Mouse (Mus musculus) hindbrain, postnatal 0 days (tissue): ENCODE data around the gene Clec10a. TPM values are rescaled to one million over a fixed set of nuclear protein-coding genes. Genes with fewer than 3 reads are reported as not detected.

Source experiments
- ATAC-seq: fragments of 200-750 bp; cut with Nextera tagmentation; 2 replicates; pipeline ENCODE4 v1.8.0; 2017; ENCODE audit warnings: mild to moderate bottlenecking, moderate TSS enrichment, moderate library complexity
- DNase-seq: peaks from one replicate; pipeline ENCODE4 v3.0.0-alpha.2; 2015; ENCODE audit warnings: low spot score
- H3K27ac ChIP-seq: fragments of 300-500 bp; sonication (generic); 2 replicates; pipeline ENCODE4 v1.5.1; 2014; ENCODE audit warnings: mild to moderate bottlenecking
- H3K27me3 ChIP-seq: fragments of 300-500 bp; sonication (generic); 2 replicates; pipeline ENCODE4 v1.6.1; 2014; ENCODE audit warnings: low read length, mixed read lengths; ENCODE audit not compliant: insufficient read depth
- H3K36me3 ChIP-seq: fragments of 300-500 bp; sonication (generic); 2 replicates; pipeline ENCODE4 v1.6.1; 2014; ENCODE audit warnings: low read length, mixed read lengths; ENCODE audit not compliant: insufficient read depth
- H3K4me1 ChIP-seq: fragments of 300-500 bp; sonication (generic); 2 replicates; pipeline ENCODE4 v1.6.1; 2014; ENCODE audit warnings: antibody characterized with exemption, low read length, mixed read lengths; ENCODE audit not compliant: insufficient read depth
- H3K4me2 ChIP-seq: fragments of 300-500 bp; sonication (generic); 2 replicates; pipeline ENCODE4 v1.6.1; 2014; ENCODE audit warnings: low read depth, mild to moderate bottlenecking, low read length, moderate library complexity, mixed read lengths
- H3K4me3 ChIP-seq: fragments of 300-500 bp; sonication (generic); 2 replicates; pipeline ENCODE4 v1.5.1; 2014; ENCODE audit warnings: low read length
- H3K9ac ChIP-seq: fragments of 300-500 bp; sonication (generic); replicated peaks from 2 replicates; pipeline ENCODE4 v1.6.1; 2014; ENCODE audit warnings: mild to moderate bottlenecking, low read length, moderate library complexity, mixed read lengths
- H3K9me3 ChIP-seq: fragments of 300-500 bp; sonication (generic); 2 replicates; pipeline ENCODE4 v1.6.1; 2016; ENCODE audit warnings: low read length, mixed read lengths
- CTCF ChIP-seq: IDR thresholded peaks from 2 replicates; pipeline ENCODE4 v1.5.1; 2016; ENCODE audit warnings: antibody characterized with exemption, control low read depth, low read depth
- WGBS: fragments of 180-500 bp; shearing (Covaris S2); extraction: QIAGEN DNeasy Blood & Tissue Kit; methylation state at CpG from one replicate; pipeline ENCODE4 v1.1.7; 2014; 5-methylcytosine and 5-hydroxymethylcytosine counted together
- polyA plus RNA-seq: library from polyadenylated mRNA; unstranded; fragments of >200 nt; fragmentation: Nextera tagmentation; extraction: Ambion mirVana; gene quantifications from 2 replicates; pipeline ENCODE4 v1.2.1, GENCODE M21; 2015
- total RNA-seq: library from RNA; depleted of rRNA; stranded (reverse); fragments of >200 nt; gene quantifications from 2 replicates; pipeline ENCODE4 v1.2.3, GENCODE M21; 2014

Clec10a gene
- total and polyA plus RNA-seq, 2 experiments from 2014 or later, result 1.3 to 1.7 TPM

DNA sequence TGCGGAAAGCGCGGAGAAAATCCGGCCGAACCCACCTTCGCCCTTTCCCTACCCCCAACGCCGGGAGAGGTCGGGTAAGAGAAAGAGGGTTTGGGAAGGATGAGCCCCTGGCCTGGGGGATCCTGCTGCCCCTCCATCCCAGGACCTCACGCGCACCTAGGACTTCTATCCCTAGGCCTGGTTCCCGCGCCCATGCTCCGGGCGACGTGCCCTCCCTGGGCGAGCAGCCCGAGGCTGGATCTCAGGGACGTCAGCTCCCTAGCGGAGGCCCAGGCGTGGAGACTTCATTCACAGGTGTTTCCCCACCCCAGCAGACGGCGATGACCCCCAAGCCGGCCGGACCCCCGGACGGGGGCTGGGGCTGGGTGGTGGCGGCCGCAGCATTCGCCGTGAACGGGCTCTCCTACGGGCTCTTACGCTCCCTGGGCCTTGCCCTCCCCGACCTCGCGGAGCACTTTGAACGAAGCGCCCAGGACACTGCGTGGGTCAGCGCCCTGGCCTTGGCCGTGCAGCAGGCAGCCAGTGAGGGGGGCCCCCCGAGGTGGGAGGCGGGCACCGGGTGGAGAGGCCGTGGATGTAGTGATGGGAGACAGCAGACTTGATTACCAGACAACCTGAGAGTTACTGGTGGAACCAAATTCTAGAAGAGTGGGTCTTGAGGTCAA, 58.3 kb downstream of the Clec10a start:
- peak; percentile 36 for ATAC-seq

DNA sequence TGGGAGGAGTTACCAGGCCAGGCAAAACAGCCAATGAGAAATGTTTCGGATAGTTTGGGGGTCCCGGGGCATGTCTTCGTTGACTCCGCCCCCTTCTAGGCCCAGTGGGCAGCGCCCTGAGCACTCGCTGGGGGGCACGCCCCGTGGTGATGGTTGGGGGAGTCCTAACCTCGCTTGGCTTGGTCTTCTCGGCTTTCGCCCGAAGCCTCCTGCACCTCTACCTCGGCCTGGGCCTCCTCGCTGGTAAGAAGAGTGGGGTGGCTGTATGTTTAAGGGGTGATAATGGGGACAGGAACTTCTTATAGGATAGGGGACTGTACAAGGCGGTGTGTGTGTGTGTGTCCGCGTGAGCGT, 58.8 kb downstream of the Clec10a start:
- H3K9ac ChIP-seq, result peak overlapping the region; percentile 54
- no peaks in the 10 kb centered on the region for H3K27me3 ChIP-seq
- H3K36me3 ChIP-seq, result peaks cover 3% of the 10 kb centered on the region; the same call in 1 of the 2 replicates
- H3K4me1 ChIP-seq, result peaks cover 19% of the 10 kb centered on the region; the same call in 1 of the 2 replicates
- H3K4me3 ChIP-seq, result peak overlapping the region; percentile 44
- WGBS, result 9% methylated on average over 18 of the region's 18 CpGs
- ATAC-seq (0 out of 2 replicates have a peak, but pooled peaks have one; percentile 11), DNase-seq (no peak)
- no peaks in the 10 kb centered on the region for H3K9me3 ChIP-seq
- H3K27ac ChIP-seq, result no peak overlapping the region
- no peak for TF ChIP-seq CTCF
- H3K4me2 ChIP-seq, result peak overlapping the region; percentile 77

More for the DNA sequence above, 58.3 kb downstream of the Clec10a start:
- Histone ChIP-seq H3K9me3 (no peaks in the 10 kb centered on the region), H3K27me3 (no peaks in the 10 kb centered on the region), H3K4me2 (peak overlapping the region; percentile 77), H3K36me3 (peaks cover 3% of the 10 kb centered on the region; the same call in 1 of the 2 replicates), H3K4me3 (peak overlapping the region; percentile 44), H3K27ac (no peak overlapping the region), H3K4me1 (peaks cover 17% of the 10 kb centered on the region; the same call in 1 of the 2 replicates), H3K9ac (peak overlapping the region; percentile 54)
- WGBS, result 1% methylated on average over 46 of the region's 46 CpGs
- TF ChIP-seq CTCF, result no peak
- DNase-seq, result peak; percentile 26

DNA sequence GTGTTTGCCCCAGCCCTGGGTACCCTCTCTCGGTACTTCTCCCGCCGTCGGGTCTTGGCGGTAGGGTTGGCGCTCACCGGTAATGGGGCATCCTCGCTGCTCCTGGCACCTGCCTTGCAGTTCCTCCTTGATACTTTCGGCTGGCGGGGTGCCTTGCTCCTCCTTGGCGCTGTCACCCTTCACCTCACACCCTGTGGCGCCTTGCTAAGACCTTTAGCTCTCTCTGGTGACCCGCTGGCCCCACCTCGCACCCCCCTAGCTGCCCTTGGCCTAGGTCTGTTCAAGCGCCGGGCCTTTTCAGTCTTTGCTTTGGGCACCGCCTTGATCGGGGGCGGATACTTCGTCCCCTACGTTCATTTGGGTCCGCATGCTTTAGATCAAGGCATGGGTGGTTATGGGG, 59.3 kb downstream of the Clec10a start:
- Histone ChIP-seq H3K9ac (no peak overlapping the region), H3K4me3 (no peak overlapping the region), H3K27me3 (no peaks in the 10 kb centered on the region), H3K4me1 (peaks cover 22% of the 10 kb centered on the region; the same call in 1 of the 2 replicates), H3K36me3 (peaks cover 3% of the 10 kb centered on the region; the same call in 1 of the 2 replicates), H3K27ac (no peak overlapping the region), H3K9me3 (no peaks in the 10 kb centered on the region), H3K4me2 (peak overlapping the region; percentile 77)
- ATAC-seq (no peak), DNase-seq (no peak)
- TF ChIP-seq CTCF, result no peak
- WGBS, result 15% methylated on average over 22 of the region's 22 CpGs

DNA sequence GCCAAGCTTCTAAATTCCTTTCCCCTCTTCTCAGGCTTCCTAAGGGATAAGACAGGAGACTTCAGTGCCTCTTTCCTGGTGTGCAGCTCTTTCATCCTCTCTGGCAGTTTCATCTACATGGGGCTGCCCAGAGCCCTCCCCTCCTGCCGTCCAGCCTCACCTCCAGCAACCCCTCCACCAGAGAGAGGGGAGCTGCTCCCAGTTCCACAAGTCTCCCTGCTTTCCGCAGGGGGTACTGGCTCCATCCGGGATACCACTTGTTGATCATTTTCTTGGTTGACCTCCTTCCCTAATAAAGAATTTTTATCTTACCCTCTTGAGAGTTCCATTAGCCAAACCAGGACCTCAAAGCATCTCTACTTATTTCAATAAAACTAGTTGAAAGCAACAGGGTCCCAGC, 60.1 kb downstream of the Clec10a start:
- H3K27me3 ChIP-seq, result no peaks in the 10 kb centered on the region
- 49% methylated on average over 3 of the region's 3 CpGs for WGBS
- no peak overlapping the region for H3K27ac ChIP-seq
- no peak overlapping the region for H3K4me3 ChIP-seq
- DNase-seq, result no peak
- no peak overlapping the region for H3K9ac ChIP-seq
- no peak for TF ChIP-seq CTCF
- no peaks in the 10 kb centered on the region for H3K9me3 ChIP-seq
- peaks cover 22% of the 10 kb centered on the region; the same call in 1 of the 2 replicates for H3K4me1 ChIP-seq
- H3K4me2 ChIP-seq, result no peak overlapping the region
- ATAC-seq, result no peak
- peaks cover 3% of the 10 kb centered on the region; the same call in 1 of the 2 replicates for H3K36me3 ChIP-seq

DNA sequence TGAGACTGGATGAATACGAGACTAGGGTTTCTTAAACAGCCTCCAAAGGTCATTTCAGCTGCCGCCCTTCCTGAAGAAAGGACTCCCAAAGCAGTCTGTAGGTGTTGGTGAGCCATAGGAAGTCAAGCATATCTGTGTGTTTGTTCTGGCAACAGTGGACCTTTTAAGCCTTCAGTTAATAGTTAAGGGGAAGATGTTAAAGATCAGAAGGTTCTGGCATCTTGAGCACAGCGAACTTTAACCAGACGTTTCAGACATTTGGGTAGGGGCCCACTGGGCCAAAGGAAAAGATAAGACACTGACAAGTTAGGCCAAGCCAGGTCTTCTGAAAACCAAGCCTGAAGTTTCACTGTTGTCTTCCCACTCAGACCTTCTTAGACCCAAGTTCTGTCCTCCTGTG, 62.0 kb downstream of the Clec10a start:
- H3K36me3 ChIP-seq, result peaks cover 3% of the 10 kb centered on the region; the same call in 1 of the 2 replicates
- H3K27ac ChIP-seq, result no peak overlapping the region
- no peak for ATAC-seq
- no peak for DNase-seq
- no peak overlapping the region for H3K9ac ChIP-seq
- peaks cover 30% of the 10 kb centered on the region for H3K4me1 ChIP-seq
- no peak for TF ChIP-seq CTCF
- H3K4me3 ChIP-seq, result no peak overlapping the region
- H3K27me3 ChIP-seq, result no peaks in the 10 kb centered on the region
- H3K4me2 ChIP-seq, result no peak overlapping the region
- H3K9me3 ChIP-seq, result no peaks in the 10 kb centered on the region
- WGBS, result 92% methylated on average over 4 of the region's 4 CpGs

DNA sequence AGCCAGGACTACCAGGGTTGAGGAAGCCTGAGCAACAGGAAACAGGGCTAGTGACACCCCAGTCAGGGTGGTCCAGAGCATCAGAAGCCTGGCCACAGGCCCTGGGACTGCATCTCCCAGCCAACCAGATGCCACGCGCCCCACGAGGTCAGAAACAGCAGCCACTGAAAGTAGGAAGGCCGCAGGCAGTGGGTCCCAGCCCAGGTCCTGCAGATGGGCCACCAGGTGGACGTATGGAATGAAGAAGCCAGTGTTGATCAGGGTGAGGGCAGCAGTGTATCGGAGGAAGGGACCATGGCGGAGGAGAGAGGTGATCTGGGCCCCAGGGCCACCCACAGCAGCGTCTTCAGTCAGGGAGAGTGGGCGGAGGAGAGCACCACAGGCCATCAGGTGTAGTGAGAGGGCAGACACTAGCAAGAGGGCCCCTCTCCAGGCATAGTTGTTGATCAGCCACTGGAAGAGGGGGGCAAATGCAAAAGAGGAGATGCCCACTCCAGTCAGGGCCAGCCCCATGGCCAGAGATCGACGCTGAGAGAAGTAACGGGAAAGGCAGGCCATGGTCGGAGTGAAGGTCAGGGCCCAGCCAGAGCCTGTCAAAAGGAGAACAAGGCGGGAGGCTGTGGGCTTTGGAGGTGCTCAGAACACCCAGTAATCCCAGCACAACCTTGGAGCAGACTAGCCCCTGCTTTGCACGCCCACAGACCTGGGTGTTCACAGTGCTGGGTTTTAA, 62.9 kb downstream of the Clec10a start:
- peak overlapping the region; percentile 67 for H3K4me2 ChIP-seq
- ATAC-seq (no peak), DNase-seq (no peak)
- H3K27ac ChIP-seq, result no peak overlapping the region
- H3K4me3 ChIP-seq, result peak overlapping the region; percentile 54
- H3K36me3 ChIP-seq, result peaks cover 3% of the 10 kb centered on the region; the same call in 1 of the 2 replicates
- no peaks in the 10 kb centered on the region for H3K9me3 ChIP-seq
- WGBS, result 88% methylated on average over 15 of the region's 15 CpGs
- TF ChIP-seq CTCF, result no peak
- peak overlapping the region; percentile 68; the same call in 1 of the 2 replicates for H3K9ac ChIP-seq
- peaks cover 27% of the 10 kb centered on the region for H3K4me1 ChIP-seq
- H3K27me3 ChIP-seq, result no peaks in the 10 kb centered on the region

DNA sequence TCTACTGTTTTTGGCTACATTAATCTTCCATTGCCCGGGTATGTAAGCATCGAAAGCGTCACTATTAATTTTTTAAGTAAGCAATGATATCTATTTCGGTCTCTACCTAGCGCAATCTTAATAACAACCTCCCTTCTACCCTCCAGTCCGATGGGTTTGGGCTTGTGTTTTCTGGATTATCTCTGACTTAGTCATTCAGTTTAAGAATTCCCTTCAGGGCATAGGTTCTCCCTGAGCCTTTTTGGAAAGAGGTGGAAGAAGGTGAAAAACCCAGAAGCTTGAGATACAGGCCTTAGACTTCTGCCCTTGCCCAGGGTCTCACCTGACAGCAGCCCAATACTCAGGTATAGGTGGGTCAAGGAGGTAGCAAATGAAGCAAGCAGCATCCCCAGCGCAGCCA, 63.9 kb downstream of the Clec10a start:
- H3K4me3 ChIP-seq, result peak overlapping the region; percentile 54
- no peaks in the 10 kb centered on the region for H3K9me3 ChIP-seq
- DNase-seq (no peak), ATAC-seq (no peak)
- peaks cover 23% of the 10 kb centered on the region for H3K4me1 ChIP-seq
- WGBS, result 52% methylated on average over 7 of the region's 7 CpGs
- H3K4me2 ChIP-seq, result peak overlapping the region; percentile 67
- peaks cover 3% of the 10 kb centered on the region; the same call in 1 of the 2 replicates for H3K36me3 ChIP-seq
- no peaks in the 10 kb centered on the region for H3K27me3 ChIP-seq
- TF ChIP-seq CTCF, result no peak
- peak overlapping the region; percentile 68 for H3K9ac ChIP-seq
- H3K27ac ChIP-seq, result peak overlapping the region; percentile 82
